Mouse (Mus musculus) G1E (cell line): ENCODE results near the gene Pde3a. TPM values are rescaled to one million over a fixed set of nuclear protein-coding genes. Genes with fewer than 3 reads are reported as not detected.

Experiments
- ATAC-seq: 2 replicates; pipeline ENCODE4 v1.8.0; 2016; ENCODE audit warnings: mild to moderate bottlenecking; ENCODE audit not compliant: insufficient number of reproducible peaks, poor library complexity, low FRiP score, severe bottlenecking; ENCODE audit errors: extremely low read depth
- DNase-seq: peaks from one replicate; pipeline ENCODE4 v3.0.0; 2012; ENCODE audit warnings: low spot score
- H3K27me3 ChIP-seq: 2 replicates; pipeline ENCODE4 v1.6.1; 2012; ENCODE audit warnings: mild to moderate bottlenecking, low read length, inconsistent platforms; ENCODE audit not compliant: insufficient read depth
- H3K36me3 ChIP-seq: replicated peaks from 2 replicates; pipeline ENCODE3; 2012; ENCODE audit warnings: mild to moderate bottlenecking, inconsistent platforms
- H3K4me1 ChIP-seq: 2 replicates; pipeline ENCODE4 v1.6.1; 2012; ENCODE audit warnings: low read depth, low read length, inconsistent platforms, mixed read lengths; ENCODE audit not compliant: insufficient read depth
- H3K4me3 ChIP-seq: 2 replicates; pipeline ENCODE4 v1.5.1; 2012; ENCODE audit warnings: low read depth, mild to moderate bottlenecking, inconsistent platforms, low read length, moderate library complexity, mixed read lengths
- H3K9me3 ChIP-seq: replicated peaks from 2 replicates; pipeline ENCODE4 v1.6.1; 2012; ENCODE audit warnings: inconsistent platforms
- CTCF ChIP-seq: IDR thresholded peaks from 2 replicates; pipeline ENCODE4 v1.5.1; 2012; ENCODE audit warnings: low read depth, low read length, inconsistent platforms, mixed read lengths
- GATA1 ChIP-seq: IDR thresholded peaks from 2 replicates; pipeline ENCODE4 v1.6.1; 2012; ENCODE audit warnings: borderline replicate concordance, low read length, inconsistent platforms, mixed read lengths
- GATA2 ChIP-seq: IDR thresholded peaks from 2 replicates; pipeline ENCODE4 v1.6.1; 2012; ENCODE audit warnings: low read depth, low read length, inconsistent platforms, borderline replicate concordance
- POLR2AphosphoS5 ChIP-seq: IDR thresholded peaks from 2 replicates; pipeline ENCODE4 v1.6.1; 2012; ENCODE audit warnings: low read depth, low read length, inconsistent platforms; ENCODE audit not compliant: insufficient replicate concordance
- TAL1 ChIP-seq: conservative IDR thresholded peaks from 2 replicates; pipeline ENCODE4 v1.6.1; 2012; ENCODE audit warnings: low read depth, low read length, inconsistent platforms, mixed read lengths
- polyA plus RNA-seq: library from polyadenylated mRNA; stranded (reverse); fragments of >175 nt; gene quantifications from 2 replicates; pipeline ENCODE4 v1.2.3, GENCODE M21; 2012
- total RNA-seq, 2 experiments: library from RNA; stranded (forward) in 1 of 2; stranded (reverse) in 1 of 2; fragments of 200-1000 nt in 1 of 2; fragments of >200 nt in 1 of 2; fragmentation: Nextera tagmentation in 1 of 2; gene quantifications; 2 replicates each; pipeline ENCODE4 v1.2.3; 2014 to 2017

The Pde3a gene
- total and polyA plus RNA-seq, 3 experiments = under 0.01 TPM; not detected in 2

GRCm38 (mm10) chr6:141523747-141524640 is 274.9 kb downstream of the Pde3a start, which contains the start of gene Slco1c1:
TSS of gene Slco1c1 (plus strand) at chr6:141524368.
- ATAC-seq (no peak), DNase-seq (no peak)
- Histone ChIP-seq H3K36me3 (no peaks in the 10 kb centered on the region), H3K9me3 (peaks cover 11% of the 10 kb centered on the region), H3K4me1 (no peaks in the 10 kb centered on the region), H3K4me3 (no peak within 1 kb of the TSS), H3K27me3 (no peaks in the 10 kb centered on the region)
- TF ChIP-seq CTCF (no peak), TAL1 (no peak), GATA1 (no peak), GATA2 (no peak), POLR2AphosphoS5 (no peak)

DNA sequence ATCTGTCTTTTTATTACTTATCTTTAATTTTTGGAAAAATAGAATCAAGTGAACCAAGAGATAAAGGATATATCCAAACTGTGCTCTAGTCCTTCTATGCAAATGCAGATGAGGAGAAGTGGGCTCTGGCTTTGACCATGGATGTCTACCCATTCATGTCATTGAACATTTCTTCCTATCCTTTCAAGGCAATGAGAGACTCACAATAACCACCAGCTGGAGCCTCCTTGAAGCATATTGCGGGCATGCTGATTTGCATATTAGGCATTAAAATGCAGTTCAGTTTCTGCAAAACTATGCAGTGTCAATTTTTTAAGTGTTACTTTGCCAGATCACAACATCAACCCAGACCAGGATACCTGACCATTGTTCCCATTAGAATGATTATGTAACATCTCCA is 276.7 kb downstream of the Pde3a start:
- Histone ChIP-seq H3K27me3 (no peaks in the 10 kb centered on the region), H3K36me3 (no peaks in the 10 kb centered on the region), H3K9me3 (peaks cover 12% of the 10 kb centered on the region), H3K4me1 (no peaks in the 10 kb centered on the region), H3K4me3 (no peak overlapping the region)
- TF ChIP-seq POLR2AphosphoS5 (no peak), CTCF (no peak), GATA1 (no peak), GATA2 (no peak), TAL1 (no peak)
- ATAC-seq = no peak
- no peak for DNase-seq

DNA sequence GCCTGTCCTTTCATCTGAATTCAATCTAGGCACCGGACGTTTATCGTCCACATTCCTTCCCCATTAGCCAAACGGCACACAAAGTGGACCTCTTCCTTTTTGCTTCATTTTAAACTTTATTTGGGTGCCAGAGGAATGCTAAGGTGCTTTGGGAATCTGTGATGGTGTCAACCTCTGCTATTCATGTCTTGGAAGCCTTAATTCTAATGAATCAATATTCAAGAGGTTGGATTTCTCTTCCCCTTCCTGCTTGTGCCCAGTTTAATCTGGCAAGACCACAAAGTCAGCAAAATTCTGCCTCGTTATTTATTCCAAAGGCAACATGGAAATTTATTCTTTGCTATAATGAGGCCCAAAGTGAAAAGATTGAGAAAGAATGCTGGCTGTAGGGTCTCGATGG is 281.8 kb downstream of the Pde3a start:
- no peak overlapping the region for H3K4me3 ChIP-seq
- H3K27me3 ChIP-seq = no peaks in the 10 kb centered on the region
- peaks cover 14% of the 10 kb centered on the region for H3K9me3 ChIP-seq
- ATAC-seq = no peak
- H3K36me3 ChIP-seq = no peaks in the 10 kb centered on the region
- no peaks in the 10 kb centered on the region for H3K4me1 ChIP-seq
- DNase-seq = no peak
- no peak for TF ChIP-seq POLR2AphosphoS5
- no peak for TF ChIP-seq CTCF
- no peak for TF ChIP-seq GATA2
- no peak for TF ChIP-seq TAL1
- TF ChIP-seq GATA1 = no peak

GRCm38 (mm10) chr6:141537298-141537697 is 288.2 kb downstream of the Pde3a start:
- ATAC-seq = no peak
- no peak overlapping the region for H3K4me3 ChIP-seq
- H3K36me3 ChIP-seq = no peaks in the 10 kb centered on the region
- no peak for TF ChIP-seq CTCF
- no peak for TF ChIP-seq TAL1
- no peak for TF ChIP-seq GATA2
- no peak for TF ChIP-seq POLR2AphosphoS5
- TF ChIP-seq GATA1 = no peak
- H3K9me3 ChIP-seq = peaks cover 27% of the 10 kb centered on the region; the same call in 1 of the 2 replicates
- H3K27me3 ChIP-seq = no peaks in the 10 kb centered on the region
- no peaks in the 10 kb centered on the region for H3K4me1 ChIP-seq
- DNase-seq = no peak

- H3K4me3 ChIP-seq = no peak overlapping the region
- DNase-seq (no peak), ATAC-seq (no peak)
- H3K4me1 ChIP-seq = no peaks in the 10 kb centered on the region
- peaks cover 36% of the 10 kb centered on the region for H3K9me3 ChIP-seq
- no peaks in the 10 kb centered on the region for H3K36me3 ChIP-seq
- no peaks in the 10 kb centered on the region for H3K27me3 ChIP-seq
- TF ChIP-seq TAL1 = no peak
- TF ChIP-seq CTCF = no peak
- TF ChIP-seq GATA1 = no peak
- no peak for TF ChIP-seq POLR2AphosphoS5
- TF ChIP-seq GATA2 = no peak
Measured at GRCm38 (mm10) chr6:141541136-141541535, 292.1 kb downstream of the Pde3a start.

- Histone ChIP-seq H3K4me3 (no peak overlapping the region), H3K4me1 (no peaks in the 10 kb centered on the region), H3K27me3 (no peaks in the 10 kb centered on the region), H3K9me3 (peaks cover 34% of the 10 kb centered on the region), H3K36me3 (no peaks in the 10 kb centered on the region)
- TF ChIP-seq TAL1 (no peak), POLR2AphosphoS5 (no peak), CTCF (no peak), GATA2 (no peak), GATA1 (no peak)
- ATAC-seq (no peak), DNase-seq (no peak)
Measured at GRCm38 (mm10) chr6:141543344-141543743, 294.3 kb downstream of the Pde3a start.
